Mouse (Mus musculus) cortical plate, adult 2 months (tissue): ENCODE measurements around the gene H2-Ke6.

Source experiments
- CTCF ChIP-seq: fragments of 200-500 bp; IDR thresholded peaks from 2 replicates; pipeline ENCODE4 v1.5.1; 2011; ENCODE audit warnings: mild to moderate bottlenecking, control low read depth, low read length; ENCODE audit not compliant: insufficient read depth; ENCODE audit errors: extremely low read depth
- POLR2A ChIP-seq: fragments of 200-500 bp; IDR thresholded peaks from 2 replicates; pipeline ENCODE4 v1.6.1; 2011; ENCODE audit warnings: mild to moderate bottlenecking, low read length, control low read depth; ENCODE audit not compliant: insufficient read depth; ENCODE audit errors: extremely low read depth

DNA sequence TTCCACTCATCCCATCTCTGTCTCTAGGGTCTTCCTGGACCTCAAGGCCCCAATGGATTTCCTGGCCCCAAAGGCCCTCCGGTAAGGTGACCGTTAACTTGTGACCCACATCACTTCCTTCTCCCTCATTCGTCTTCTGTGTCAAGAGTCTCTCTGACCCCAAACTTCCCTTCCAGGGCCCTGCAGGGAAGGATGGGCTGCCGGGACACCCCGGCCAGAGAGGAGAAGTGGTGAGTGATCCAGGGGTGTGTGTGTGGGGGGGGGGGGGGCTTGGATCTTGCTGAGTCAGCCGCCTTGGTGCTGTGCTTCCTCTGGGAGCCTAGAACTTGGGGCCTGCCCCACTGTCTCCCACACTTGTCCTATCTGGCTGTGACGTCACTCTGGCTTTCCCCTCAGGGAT lies 29.4 kb upstream of the H2-Ke6 start:
- TF ChIP-seq POLR2A = no peak
- no peak for TF ChIP-seq CTCF
